Mouse (Mus musculus) lung, adult 2 months (tissue): ENCODE results near the gene Selenon.

Experiments used
- CTCF ChIP-seq: fragments of 200-500 bp; IDR thresholded peaks from 2 replicates; pipeline ENCODE4 v1.5.1; 2011; ENCODE audit warnings: mild to moderate bottlenecking, low read length, control low read depth; ENCODE audit not compliant: insufficient read depth
- POLR2A ChIP-seq: fragments of 200-500 bp; IDR thresholded peaks from 2 replicates; pipeline ENCODE4 v1.6.1; 2011; ENCODE audit warnings: low read depth, mild to moderate bottlenecking, control low read depth, low read length, borderline replicate concordance; ENCODE audit errors: extremely low read depth

DNA sequence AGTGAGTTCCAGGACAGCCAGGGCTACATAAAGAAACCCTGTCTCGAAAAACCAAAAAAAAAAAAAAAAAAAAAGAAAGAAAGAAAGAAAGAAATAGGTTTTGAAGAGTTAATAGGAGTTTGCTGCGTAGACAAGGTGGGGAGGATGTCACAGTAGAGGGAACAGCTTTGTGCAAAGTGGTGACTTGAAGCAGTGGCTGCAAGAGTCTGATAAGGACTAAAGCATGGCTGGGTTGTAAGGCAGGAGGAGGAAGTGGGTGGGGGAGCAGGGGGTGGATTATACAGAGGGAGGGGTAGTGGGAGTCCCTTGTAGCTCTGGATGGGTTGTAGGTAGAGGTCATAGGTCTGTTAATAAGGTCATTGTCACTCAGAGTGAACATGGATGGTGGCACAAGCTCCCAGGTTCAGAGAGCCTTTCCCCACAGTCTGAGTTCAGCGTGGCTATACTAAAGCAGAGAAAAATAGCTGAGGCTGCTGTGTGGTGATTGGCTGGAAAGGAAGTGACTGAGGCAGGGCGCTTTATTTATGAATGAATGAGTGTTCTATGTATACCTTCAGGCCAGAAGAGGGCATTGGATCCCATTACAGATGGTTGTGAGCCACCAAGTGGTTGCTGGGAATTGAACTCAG lies 45.9 kb downstream of the Selenon start:
- no peak for TF ChIP-seq POLR2A
- no peak for TF ChIP-seq CTCF
